Mouse (Mus musculus): ENCODE results near the gene BC048671.

The BC048671 gene

DNA sequence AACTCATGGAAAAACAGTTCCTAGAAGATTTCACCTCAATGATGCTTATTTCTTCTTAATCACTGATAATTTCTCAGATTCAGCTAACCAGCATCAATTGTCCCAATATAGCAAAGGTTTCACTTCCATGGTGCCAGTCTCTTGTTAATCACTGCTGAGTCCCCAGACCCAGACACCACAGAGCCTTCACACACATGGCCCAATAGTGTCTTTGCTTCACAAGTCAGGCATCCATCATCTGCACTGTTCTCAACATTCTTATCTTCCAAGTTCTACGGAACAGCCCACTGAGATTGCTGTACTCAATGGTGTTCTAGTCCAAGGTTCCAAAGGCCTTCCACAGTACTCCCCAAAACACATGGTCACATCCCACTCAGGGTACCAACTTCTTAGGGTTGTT, at the start of gene BC048671:
Gene BC048671, plus strand, starts transcription at position 301 of the 400 bp plus-strand sequence.
- no peak for DNase-seq

DNA sequence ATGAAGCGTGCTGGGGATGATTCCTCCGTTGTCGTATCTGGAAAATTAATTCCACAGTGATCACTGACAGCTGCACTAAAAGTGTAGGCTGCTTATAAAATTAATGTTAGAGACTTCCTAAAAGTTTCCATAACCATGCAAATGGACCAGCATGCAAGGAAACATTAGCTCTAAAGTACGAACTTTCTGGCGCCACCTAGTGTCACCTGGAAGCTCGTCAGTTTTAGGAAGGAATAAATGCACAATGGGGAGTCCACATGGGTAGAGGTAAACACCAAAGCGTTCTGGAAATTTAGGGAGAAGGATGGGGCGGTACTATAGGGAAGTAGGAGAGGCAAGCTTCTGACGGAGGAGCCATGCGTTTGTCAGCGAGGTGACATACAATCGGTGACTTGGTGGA, 12.8 kb upstream of the BC048671 start:
- no peak for DNase-seq

DNA sequence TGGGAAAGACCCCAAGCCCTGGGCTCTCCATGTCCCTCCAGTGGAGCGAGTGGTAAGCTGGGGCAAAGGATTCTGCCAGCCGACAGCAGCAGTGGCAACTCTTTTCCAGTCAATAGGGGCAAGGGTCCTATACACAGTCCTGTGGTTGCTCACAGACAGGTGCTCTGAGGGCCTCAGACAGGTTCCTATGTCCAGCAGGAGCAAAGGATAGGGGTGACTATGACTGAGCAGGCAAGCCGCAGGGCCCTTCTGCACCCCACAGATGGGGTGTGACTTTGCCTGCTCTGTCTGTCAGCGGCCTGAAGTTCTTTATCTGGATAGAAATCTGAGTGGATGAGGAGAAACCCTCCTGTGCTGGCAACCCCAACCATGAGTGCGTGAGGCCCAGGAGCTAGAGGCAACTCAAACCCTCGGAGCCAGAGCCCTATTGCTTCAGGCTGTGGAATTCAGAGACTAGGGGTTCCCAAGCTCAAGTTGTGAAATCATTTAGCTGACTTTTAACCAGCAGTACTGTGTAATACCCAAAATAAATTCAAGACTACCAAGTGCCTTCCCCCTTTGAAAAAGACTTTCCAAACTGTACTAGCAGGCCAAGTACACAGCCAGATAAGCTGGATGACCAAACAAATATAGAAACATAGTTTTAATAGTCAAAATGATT, 5.4 kb downstream of the BC048671 start:
- DNase-seq: no peak

DNA sequence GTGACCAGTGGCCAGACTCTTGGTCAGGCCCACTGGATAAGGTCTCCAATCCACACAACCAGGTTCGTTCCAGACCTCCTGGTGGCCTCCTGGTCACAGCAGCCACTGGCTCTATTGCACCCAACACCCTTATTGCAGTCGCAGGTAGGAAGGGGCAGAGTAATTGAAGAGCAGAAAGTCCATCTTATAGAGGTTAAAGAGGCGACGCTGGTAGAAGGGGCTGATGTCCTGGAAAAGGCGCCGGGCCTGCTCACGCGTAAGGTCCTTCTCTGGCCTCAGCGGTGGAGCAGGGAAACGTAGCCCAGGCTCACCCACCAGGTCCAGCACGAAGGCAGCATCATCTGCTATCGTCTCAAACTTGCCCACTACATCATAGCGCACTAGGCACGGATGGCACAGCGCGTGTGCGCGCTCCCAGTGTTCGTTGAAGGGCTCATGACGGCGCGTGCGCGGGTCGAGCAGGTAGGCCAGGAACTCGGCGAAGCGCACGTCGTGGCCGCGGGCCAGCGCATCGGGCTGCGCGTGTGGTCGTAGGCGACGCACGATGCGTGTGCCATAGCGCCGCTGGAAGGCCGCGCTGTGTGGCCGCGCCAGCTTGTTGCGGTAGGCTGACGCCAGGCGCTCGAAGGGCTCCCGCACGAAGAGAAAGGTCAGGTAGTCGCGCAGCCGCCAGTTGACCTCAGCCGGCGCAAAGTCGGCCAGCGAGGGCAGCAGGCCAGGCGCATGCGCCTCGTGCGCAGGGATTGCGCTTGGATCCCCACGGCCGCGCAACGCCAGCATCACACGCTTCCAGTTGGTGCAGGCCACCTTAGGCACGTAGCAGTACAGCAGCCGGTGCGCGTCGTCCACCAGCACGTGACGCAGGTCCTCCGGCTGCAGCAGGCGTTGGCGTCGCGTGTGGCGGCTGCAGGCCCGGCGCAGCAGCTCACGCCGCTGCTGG, 8.1 kb downstream of the BC048671 start:
- no peak for DNase-seq

DNA sequence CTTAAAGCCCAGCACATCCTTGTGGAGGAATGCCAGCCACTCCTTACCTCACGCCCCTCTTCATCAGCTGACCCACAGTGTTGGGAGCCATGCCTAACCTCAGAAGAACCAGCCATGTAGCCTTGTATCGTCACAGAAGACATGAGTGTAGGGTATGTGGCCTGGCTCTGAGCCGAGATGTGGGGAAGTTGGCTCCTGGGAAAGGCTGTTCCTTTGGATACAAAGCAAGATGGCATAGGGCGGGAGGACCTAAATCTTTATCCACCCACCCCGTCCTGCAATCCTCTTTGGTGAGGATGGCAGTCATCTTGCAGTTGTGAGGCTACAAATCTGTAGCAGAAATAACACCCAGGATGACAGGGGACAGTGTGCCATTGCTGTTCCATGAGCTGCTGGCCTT, 14.9 kb downstream of the BC048671 start:
- no peak for DNase-seq

DNA sequence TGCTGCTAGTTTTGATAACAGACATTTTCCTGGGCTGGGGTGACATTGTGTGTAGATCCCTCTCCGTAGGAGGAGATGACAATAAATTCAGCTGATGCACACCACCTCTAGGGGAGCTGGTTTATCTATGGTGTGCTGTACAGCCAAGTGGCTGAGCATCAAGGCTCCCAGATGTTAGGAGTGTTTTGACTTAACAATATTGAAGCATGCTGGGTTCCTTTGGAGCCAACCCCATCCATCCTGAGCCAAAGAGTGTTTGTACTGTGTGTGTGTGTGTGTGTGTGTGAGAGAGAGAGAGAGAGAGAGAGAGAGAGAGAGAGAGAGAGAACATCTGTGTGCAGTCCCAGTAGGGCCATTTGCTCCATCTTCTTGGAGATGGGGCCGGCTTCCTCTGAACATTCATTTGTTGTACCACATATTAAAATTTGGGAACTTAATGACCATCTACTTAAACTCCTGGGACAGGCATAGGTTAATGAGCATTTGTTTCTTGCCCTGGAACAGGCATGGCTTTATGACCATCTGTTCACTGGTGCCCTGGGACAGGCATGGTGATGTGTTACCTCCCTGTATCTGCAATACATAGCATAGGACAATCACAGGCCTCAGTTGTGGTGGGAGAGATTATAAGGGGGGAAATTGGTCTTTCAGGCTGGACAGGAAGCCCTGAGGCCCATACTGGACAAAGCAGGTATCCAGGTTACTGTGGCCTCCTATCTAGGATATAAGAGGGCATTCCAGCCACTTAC, 16.7 kb downstream of the BC048671 start:
- DNase-seq: no peak

DNA sequence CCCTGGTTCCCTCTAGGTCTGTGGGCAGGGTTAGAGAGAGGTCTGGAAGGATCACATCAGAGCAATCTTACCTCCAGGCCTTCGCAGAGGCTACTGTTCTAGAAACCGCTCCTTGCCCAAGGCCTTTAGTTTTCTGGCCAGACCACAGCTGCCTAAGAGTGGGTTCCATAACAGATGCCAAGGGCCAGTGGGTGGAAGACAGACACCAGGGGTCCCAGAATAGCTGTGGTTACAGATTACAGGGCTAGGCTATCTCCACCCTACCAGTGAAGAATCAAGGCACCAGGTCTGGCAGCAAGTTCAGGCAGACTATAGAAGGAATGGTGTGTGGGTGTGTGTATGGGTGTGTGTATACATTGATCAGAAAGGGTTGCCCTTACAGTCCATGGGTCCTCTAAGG, 18.0 kb downstream of the BC048671 start:
- DNase-seq: no peak

DNA sequence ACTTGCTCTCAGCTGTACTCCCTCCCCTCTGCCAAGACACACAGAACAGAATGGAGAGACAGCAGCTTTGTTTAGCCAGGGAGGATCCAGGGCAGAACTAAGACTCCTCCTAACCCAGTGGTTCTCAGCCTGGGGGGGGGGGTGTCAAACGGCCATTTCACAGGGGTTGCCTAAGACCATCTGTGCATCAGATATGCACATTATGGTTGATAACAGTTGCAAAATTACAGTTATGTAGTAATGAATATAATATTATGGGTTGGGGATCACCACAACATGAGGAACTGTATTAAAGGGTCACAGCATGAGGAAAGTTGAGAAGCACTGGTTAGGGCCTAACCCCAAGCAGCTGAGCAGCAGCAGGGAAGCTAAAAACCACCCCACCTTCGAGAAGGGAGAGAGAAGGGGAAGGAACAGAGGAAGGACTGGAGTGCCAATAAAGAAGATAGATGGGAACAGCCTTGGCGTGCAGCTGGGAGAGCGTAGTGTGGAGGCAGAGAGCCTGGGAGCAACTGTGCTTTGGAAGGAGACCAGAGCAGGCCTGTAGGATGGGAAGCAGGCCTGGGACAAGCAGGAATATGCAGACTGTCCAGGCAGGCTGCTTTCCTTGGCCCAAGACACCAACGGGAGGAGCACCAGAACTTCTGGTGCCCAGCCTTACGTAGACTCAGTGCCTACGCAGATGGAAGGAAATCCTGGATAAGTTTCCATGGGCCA, 18.6 kb downstream of the BC048671 start:
- no peak for DNase-seq

DNA sequence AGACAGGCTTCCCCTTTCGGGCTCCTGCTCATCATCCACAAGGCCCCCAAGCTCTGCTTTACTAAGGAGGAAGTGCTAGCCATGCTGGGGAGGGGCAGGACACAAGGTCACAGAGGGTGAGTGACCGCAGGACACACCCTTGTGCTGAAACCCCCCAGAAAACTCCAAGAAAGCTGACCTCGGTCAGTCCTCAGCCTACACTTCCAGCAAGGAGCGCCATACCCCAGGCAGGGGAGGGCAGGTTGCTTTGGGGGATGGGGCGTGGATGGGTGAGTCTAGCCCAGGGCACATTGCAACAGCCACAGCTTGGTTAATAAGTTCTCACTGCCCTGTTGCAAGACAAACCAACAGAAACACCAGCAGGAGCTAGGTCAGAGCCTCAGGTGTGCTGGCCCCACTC, 19.4 kb downstream of the BC048671 start:
- peak; percentile 51 for DNase-seq

DNA sequence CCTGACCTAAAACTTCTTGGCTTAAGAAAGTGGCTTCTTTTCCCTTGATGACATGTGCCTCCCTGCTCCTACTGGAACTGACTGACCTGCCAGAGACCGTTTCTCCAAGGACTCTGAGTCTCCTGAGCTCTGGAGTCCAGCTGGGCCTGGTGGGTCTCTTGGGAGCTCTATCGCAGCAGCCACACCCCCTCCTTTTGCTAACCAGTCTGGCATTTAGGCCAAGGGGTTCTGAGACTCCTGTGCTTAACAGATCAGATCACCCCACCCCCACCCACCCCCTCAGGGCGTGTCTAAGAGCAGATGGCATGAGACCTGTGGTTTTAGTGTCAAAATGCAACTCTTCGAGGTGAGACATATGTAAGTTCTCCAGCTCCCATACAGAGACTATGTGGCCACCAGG, 20.8 kb downstream of the BC048671 start:
- no peak for DNase-seq

DNA sequence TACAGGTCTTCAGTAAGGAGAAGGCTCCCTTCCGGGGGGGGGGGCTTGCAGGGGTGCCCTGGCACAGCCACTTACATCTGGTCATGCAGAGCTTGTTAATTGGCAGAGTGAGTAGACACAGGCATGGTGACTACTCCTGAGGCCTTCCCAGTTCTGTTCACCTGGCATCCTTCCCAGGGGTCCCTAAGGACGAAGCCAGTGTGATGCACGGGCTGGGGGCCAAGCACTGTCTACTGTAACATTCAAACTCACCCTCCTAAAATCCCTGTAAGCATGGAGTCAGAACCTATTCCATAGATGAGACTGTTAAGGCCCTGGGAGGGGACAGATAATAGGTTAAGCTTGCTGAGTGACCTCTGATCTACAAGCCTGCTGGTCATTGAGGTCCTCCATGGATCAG, 23.0 kb downstream of the BC048671 start:
- DNase-seq: no peak

DNA sequence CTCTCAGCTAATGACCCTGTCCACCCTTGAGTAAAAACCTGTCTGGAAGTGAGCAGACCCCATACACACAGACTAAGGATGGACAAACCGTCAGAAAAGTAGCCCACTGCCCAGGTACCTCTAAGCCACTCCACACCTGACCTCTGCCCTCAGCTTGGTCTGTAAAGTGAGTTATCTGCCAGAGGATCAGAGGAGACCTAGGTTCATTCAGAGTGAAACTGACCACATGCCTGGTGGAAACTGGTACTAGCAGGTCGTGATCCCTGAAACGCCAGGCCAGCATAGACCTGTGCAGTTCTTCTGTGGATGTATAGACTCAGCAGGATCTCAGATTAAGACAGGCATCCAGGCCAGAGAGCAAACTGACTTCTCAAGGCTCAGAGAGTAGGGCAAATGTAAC, 23.4 kb downstream of the BC048671 start:
- DNase-seq: no peak

DNA sequence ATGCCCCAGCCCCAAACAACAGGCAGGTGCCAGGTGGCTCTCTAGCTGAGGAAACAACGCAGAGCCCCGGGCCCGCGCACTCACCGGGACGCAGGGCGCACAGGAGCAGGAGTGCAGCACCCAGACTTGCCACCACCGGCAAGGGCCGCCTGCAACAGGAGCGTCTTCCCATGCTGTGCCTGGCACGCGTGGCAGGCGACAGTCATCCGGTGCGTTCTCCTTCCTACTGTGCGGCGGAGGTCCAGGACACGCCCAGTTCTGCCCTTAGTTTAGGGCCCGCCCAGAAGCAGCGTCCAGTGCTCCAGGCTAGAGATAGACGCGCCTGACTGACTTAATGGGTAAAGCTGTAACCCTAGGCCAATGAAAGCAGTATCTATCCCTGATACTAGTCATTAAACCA, 24.0 kb downstream of the BC048671 start, which contains the start of gene Chst13:
Gene Chst13, minus strand, starts transcription at position 195 of the 400 bp plus-strand sequence.
- peak; percentile 34 for DNase-seq

DNA sequence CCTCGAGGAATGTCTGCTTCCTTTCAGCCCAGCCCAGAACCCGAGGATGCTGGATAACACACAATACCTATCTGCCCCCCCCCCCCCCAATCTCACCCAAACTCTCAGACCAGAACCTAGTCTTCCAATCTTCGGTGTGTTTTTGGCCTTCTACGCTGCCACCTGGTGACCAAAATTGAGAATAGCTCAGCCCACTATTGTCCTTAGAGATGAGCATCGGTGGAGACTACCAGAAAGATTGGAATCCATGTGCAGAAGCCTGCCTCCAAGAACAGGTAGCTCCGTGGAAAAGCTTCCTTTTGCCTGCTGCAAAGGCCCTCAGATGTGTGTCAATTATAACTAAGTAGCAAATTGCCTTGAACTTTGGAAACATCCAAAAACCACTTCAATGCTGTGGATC, 26.7 kb downstream of the BC048671 start:
- DNase-seq: no peak

DNA sequence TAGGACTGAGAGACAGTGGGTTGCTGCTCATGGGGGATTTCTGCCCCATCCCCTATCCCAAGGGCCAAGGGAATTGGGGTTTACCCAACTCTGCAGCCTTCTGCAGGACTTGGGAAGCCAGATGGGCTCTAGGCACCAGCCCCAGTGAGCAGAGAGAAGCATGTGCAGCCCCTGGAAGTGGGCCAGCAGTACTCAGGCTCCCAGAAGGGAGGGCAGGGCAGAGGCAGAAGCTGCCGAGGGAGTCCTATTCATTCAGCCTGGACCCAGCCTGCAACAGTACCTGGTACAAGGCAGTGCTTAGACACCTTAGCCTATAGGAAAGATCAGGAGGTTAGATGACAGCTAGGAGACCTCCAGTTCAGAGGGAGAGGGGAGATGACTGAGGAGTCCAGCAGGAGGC, 28.9 kb downstream of the BC048671 start:
- peak; percentile 23 for DNase-seq

DNA sequence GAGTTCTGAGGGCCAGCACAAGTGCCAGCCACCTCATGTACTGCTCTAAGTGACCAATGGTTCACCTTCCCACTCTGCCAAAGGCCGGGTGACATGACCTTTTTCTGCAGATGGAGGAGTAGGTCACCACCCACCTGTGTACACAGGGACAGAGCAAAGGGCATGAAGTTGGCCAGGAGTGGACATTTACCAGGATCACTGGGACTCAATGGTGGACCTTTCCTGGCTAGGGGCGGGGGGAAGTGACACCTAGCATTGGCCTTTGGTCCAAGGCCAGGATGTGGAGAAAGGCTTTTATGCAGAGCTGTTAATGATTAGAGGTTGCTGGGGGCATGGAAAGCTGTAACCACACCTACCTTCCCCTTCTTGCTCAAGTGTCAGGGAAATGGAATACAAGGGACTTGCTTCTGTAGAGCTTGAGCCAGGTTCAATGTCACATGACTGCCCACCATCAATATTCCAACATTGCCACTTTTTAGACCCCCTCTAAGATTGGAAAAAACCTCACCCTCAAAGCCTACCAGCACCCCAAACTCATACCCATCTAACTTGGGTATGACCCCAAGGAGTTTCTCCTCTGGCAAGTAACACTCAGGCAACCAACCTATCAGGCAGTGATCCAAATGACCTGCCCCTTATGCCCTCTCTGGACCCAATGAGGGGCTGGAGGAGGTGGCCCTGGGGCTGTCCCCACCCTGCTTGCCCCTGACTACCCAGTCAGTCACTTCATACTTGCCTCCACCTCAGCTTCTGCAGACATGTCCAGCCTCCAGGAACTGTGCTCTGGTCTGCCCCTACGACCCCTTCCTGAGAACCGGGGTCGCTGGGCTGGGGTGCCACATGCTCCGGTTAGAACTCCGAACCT, 31.8 kb downstream of the BC048671 start, which contains the start of gene Uroc1:
Gene Uroc1, plus strand, starts transcription at position 724 of the 865 bp plus-strand sequence.
- DNase-seq: peak; percentile 78

DNA sequence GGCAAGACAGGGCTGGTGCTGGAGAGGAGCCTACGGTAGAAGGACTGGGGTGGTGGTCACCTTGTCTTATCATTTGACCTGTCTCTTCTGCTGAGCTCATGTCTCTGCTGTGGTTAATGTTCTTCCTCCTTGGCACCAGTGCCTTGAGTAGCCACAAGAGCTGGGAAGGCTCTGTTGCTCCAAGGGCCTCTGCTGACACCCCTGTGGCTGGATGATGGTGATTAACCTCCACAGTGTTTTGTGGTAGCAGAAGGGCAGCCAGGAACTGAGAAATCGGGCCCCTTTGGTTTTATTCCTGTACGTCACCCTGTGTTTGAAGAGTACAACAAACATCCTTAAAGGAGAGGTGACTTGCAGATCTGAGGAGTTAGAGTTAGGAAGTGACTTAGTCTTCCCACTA, 33.2 kb downstream of the BC048671 start:
- no peak for DNase-seq

DNA sequence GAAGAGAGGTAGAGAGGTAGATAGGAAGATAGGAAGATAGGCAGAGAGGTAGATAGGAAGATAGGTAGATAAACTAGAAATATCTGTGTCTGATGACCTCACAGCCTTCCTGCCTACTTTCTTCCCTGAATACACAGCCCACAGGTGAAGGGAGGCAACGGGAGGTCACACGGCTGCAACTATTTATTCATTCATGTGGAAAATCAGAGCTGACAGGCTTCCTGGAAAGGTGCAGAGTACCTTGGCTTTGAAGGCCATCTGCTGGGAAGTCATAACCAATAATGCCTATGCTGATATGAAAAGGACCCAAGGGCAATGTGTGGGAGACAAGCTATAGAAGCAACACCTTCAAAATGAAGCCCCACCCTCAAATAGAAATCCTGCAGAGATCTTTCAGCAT, 41.3 kb downstream of the BC048671 start:
- DNase-seq: no peak

DNA sequence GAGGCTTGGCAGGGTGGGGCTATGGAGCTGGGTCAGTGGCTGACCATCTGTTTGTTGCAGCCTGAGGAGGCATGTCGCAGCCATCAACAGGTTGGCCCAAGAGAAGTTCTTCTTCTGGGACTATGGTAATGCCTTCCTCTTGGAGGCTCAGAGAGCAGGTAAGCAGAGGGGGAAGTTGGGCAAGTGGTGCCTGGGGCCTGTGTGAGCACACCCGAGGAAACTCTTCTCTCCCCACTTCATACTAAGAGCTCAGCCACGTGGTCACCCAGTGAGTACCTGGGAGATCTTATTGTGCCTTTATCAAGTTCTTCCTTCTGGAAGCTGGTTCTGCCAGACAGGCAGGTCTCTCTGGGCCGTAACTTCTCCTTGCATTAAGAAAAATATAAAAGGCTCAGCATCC, 46.2 kb downstream of the BC048671 start:
- DNase-seq: no peak

DNA sequence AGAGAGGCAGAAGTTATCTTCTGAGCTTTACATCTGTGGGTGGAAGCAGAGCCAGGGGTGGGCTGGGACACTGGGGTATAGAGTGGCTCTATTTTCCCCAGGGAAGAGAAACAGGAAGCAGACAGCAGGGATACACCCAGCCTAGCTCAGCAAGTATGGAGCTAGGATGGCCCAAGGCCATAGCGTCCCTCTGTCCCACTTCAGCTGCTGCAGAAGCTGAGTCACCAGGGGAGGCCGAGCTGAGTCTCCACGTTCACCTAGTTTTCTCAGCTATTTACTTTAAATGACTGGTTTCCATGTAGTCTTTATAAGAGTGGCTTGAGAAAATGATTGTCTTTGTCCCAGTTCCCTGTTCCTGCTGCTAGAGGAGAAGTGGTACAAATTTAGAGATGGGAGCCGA, 47.5 kb downstream of the BC048671 start:
- no peak for DNase-seq

DNA sequence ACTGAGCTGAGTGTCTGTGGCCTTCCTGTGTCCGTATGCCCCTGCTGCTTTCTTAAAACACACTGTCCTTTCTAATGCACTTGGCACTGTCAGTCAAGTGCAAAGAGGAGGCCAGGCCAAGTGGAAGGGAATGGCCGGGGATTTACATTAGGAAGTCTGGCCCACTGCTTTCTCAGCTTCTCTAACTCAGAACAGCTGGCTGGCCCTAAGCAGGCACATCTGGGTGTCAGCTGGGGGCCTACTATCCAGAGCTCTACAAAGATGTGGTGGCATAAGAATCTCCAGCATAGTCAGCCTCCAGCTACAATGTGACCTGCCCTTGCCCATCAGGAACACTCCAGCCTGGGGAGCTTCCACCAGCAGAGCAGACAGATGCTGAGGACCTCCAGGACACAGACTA, 49.0 kb downstream of the BC048671 start:
- no peak for DNase-seq

Data from kidney, adult 11 months (tissue).